Mouse (Mus musculus) G1E (cell line): ENCODE measurements at regions not wholly inside any gene's neighbourhood (a gene's known extent, or its start where the extent isn't known, plus 50 kb on each side); places are given as distances from the start of the nearest gene placed in this dataset.

Experiments
- ATAC-seq: 2 replicates; pipeline ENCODE4 v1.8.0; 2016; ENCODE audit warnings: mild to moderate bottlenecking; ENCODE audit not compliant: insufficient number of reproducible peaks, poor library complexity, low FRiP score, severe bottlenecking; ENCODE audit errors: extremely low read depth
- DNase-seq: peaks from one replicate; pipeline ENCODE4 v3.0.0; 2012; ENCODE audit warnings: low spot score
- H3K27me3 ChIP-seq: 2 replicates; pipeline ENCODE4 v1.6.1; 2012; ENCODE audit warnings: mild to moderate bottlenecking, low read length, inconsistent platforms; ENCODE audit not compliant: insufficient read depth
- H3K36me3 ChIP-seq: replicated peaks from 2 replicates; pipeline ENCODE3; 2012; ENCODE audit warnings: mild to moderate bottlenecking, inconsistent platforms
- H3K4me1 ChIP-seq: 2 replicates; pipeline ENCODE4 v1.6.1; 2012; ENCODE audit warnings: low read depth, low read length, inconsistent platforms, mixed read lengths; ENCODE audit not compliant: insufficient read depth
- H3K4me3 ChIP-seq: 2 replicates; pipeline ENCODE4 v1.5.1; 2012; ENCODE audit warnings: low read depth, mild to moderate bottlenecking, inconsistent platforms, low read length, moderate library complexity, mixed read lengths
- H3K9me3 ChIP-seq: replicated peaks from 2 replicates; pipeline ENCODE4 v1.6.1; 2012; ENCODE audit warnings: inconsistent platforms
- CTCF ChIP-seq: IDR thresholded peaks from 2 replicates; pipeline ENCODE4 v1.5.1; 2012; ENCODE audit warnings: low read depth, low read length, inconsistent platforms, mixed read lengths
- GATA1 ChIP-seq: IDR thresholded peaks from 2 replicates; pipeline ENCODE4 v1.6.1; 2012; ENCODE audit warnings: borderline replicate concordance, low read length, inconsistent platforms, mixed read lengths
- GATA2 ChIP-seq: IDR thresholded peaks from 2 replicates; pipeline ENCODE4 v1.6.1; 2012; ENCODE audit warnings: low read depth, low read length, inconsistent platforms, borderline replicate concordance
- POLR2AphosphoS5 ChIP-seq: IDR thresholded peaks from 2 replicates; pipeline ENCODE4 v1.6.1; 2012; ENCODE audit warnings: low read depth, low read length, inconsistent platforms; ENCODE audit not compliant: insufficient replicate concordance
- TAL1 ChIP-seq: conservative IDR thresholded peaks from 2 replicates; pipeline ENCODE4 v1.6.1; 2012; ENCODE audit warnings: low read depth, low read length, inconsistent platforms, mixed read lengths

GRCm38 (mm10) chr2:146685854-146686507 is 169.7 kb upstream of the Kiz start:
- no peaks in the 10 kb centered on the region for H3K27me3 ChIP-seq
- H3K36me3 ChIP-seq: no peaks in the 10 kb centered on the region
- no peak overlapping the region for H3K4me3 ChIP-seq
- ATAC-seq (no peak), DNase-seq (no peak)
- no peaks in the 10 kb centered on the region for H3K4me1 ChIP-seq
- TF ChIP-seq POLR2AphosphoS5 (no peak), GATA1 (no peak), CTCF (no peak), TAL1 (no peak), GATA2 (no peak)
- H3K9me3 ChIP-seq: no peaks in the 10 kb centered on the region

DNA sequence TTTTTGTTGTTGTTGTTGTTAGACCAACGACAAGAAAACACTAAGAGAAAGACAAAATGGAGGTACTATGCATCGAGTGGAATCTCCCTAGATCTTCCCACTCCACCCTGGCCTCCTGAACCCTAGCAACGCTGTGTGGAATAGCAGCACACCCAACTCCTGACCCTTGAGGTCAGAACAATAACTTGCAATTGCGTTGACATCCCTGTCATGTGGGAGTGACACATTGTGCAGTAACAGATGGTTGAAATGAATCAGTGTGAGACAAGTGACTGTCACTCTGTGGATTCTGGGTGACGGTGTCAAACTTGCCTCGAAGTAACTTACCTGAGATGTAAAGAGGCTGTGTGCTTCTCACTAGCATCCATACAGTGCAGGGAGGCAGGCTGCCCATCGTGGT is 167.1 kb upstream of the Kiz start:
- H3K4me1 ChIP-seq: no peaks in the 10 kb centered on the region
- no peaks in the 10 kb centered on the region for H3K9me3 ChIP-seq
- DNase-seq (no peak), ATAC-seq (no peak)
- no peak for TF ChIP-seq CTCF
- no peak for TF ChIP-seq POLR2AphosphoS5
- no peak for TF ChIP-seq TAL1
- no peak for TF ChIP-seq GATA1
- no peak for TF ChIP-seq GATA2
- H3K36me3 ChIP-seq: no peaks in the 10 kb centered on the region
- no peak overlapping the region for H3K4me3 ChIP-seq
- H3K27me3 ChIP-seq: no peaks in the 10 kb centered on the region

DNA sequence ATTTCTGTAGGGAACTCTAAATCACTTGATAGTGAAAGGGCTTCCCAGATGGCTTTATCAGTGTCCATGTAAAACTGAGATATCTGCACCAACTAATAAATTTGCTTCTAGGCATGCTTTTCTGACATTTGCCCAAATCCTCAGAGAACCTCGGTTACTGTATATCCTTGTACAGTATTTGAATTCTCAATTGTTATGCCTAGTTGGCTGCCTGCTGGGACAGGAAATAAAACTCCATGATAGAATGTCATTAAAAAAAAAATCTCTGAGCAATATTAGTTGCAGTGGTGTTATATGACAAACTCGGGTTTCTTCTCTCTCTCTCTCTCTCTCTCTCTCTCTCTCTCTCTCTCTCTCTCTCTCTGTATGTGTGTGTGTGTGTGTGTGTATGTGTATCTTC is 162.2 kb upstream of the Kiz start:
- DNase-seq (no peak), ATAC-seq (no peak)
- Histone ChIP-seq H3K36me3 (no peaks in the 10 kb centered on the region), H3K27me3 (no peaks in the 10 kb centered on the region), H3K4me1 (no peaks in the 10 kb centered on the region), H3K9me3 (no peaks in the 10 kb centered on the region), H3K4me3 (no peak overlapping the region)
- TF ChIP-seq CTCF (no peak), TAL1 (no peak), GATA2 (no peak), POLR2AphosphoS5 (no peak), GATA1 (no peak)

DNA sequence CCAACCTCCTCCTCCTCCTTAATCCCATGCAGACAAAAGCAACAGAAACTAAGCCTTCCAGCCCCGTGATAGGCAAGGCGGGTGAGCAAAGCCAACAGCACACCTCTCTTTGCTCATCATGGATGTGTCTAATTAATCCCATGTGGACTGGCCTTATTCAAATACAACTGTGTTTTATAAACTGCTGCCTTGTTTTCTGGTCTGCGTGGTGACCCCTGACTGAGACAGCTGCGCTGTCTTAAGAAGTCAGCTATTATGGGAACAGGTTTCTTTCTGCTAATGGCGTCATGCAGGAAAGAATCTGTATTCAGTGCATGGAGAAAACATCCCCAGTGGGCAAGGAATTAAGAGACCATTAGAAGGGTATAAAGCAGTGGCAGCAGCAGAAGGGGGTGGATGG is 161.6 kb upstream of the Kiz start:
- TF ChIP-seq GATA2 (no peak), GATA1 (no peak), POLR2AphosphoS5 (no peak), CTCF (no peak), TAL1 (no peak)
- Histone ChIP-seq H3K27me3 (no peaks in the 10 kb centered on the region), H3K9me3 (no peaks in the 10 kb centered on the region), H3K4me1 (no peaks in the 10 kb centered on the region), H3K4me3 (no peak overlapping the region), H3K36me3 (no peaks in the 10 kb centered on the region)
- ATAC-seq: no peak
- DNase-seq: no peak

DNA sequence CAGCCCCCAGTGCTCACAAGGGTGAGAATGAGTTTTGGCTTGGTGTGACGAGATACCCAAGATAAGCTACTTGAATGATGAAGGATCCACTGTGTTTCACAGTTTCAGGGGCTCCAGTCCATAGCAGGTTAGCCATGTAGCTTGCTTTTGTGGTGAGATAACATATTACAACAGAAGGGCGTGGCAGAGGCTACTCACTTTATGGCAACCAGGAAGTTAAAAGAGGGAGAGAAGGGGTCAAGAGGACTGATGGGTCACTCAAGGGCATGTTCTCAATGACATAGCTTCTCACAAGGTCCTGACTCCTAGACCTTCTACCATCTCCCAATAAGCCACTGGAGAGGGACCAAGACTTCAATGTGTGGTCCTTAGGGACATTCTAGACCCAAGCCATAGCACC is 159.4 kb upstream of the Kiz start:
- TF ChIP-seq GATA2: no peak
- no peak for TF ChIP-seq GATA1
- TF ChIP-seq CTCF: no peak
- TF ChIP-seq POLR2AphosphoS5: no peak
- H3K4me3 ChIP-seq: no peak overlapping the region
- H3K27me3 ChIP-seq: no peaks in the 10 kb centered on the region
- no peaks in the 10 kb centered on the region for H3K36me3 ChIP-seq
- no peaks in the 10 kb centered on the region for H3K4me1 ChIP-seq
- ATAC-seq: no peak
- DNase-seq: no peak
- H3K9me3 ChIP-seq: no peaks in the 10 kb centered on the region

- no peaks in the 10 kb centered on the region for H3K4me1 ChIP-seq
- H3K4me3 ChIP-seq: no peak overlapping the region
- H3K9me3 ChIP-seq: no peaks in the 10 kb centered on the region
- no peaks in the 10 kb centered on the region for H3K36me3 ChIP-seq
- no peak for ATAC-seq
- TF ChIP-seq TAL1 (no peak), GATA2 (no peak), GATA1 (no peak)
- no peak for DNase-seq
- H3K27me3 ChIP-seq: no peaks in the 10 kb centered on the region
These were observed 158.9 kb upstream of the Kiz start for GRCm38 (mm10) chr2:146696727-146697126.

DNA sequence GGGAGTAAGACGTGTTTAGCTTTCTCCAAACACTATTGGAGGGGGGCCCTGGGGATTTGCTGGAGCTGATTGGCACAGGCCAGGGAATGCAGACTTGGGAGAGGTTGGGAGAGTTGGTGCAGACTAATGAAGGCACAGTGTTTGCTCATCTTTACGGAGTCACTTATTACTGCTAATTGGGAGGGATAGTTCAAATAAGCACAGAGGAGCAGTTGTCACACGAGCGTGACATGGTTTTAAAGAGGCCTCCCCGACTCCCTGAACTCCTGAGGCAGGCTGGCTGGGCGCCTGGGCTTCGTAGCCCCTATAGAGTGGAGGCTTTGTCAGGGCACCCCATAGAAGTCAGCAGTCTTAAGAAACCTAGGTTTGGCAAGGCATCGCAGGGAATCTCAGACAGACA is 145.0 kb upstream of the Kiz start:
- no peak for TF ChIP-seq GATA1
- TF ChIP-seq TAL1: no peak
- no peak for TF ChIP-seq CTCF
- no peak for TF ChIP-seq POLR2AphosphoS5
- TF ChIP-seq GATA2: no peak
- Histone ChIP-seq H3K9me3 (0 out of 2 replicates have a peak, but pooled peaks cover 3% of the 10 kb centered on the region), H3K27me3 (no peaks in the 10 kb centered on the region), H3K36me3 (no peaks in the 10 kb centered on the region), H3K4me3 (no peak overlapping the region), H3K4me1 (no peaks in the 10 kb centered on the region)
- DNase-seq (no peak), ATAC-seq (no peak)
